Mouse (Mus musculus): ENCODE measurements at regions not wholly inside any gene's neighbourhood (a gene's known extent, or its start where the extent isn't known, plus 50 kb on each side); places are given as distances from the start of the nearest gene placed in this dataset.
A peak's percentile ranks its signal among the peaks of the same experiment; 100 is the strongest.

DNA sequence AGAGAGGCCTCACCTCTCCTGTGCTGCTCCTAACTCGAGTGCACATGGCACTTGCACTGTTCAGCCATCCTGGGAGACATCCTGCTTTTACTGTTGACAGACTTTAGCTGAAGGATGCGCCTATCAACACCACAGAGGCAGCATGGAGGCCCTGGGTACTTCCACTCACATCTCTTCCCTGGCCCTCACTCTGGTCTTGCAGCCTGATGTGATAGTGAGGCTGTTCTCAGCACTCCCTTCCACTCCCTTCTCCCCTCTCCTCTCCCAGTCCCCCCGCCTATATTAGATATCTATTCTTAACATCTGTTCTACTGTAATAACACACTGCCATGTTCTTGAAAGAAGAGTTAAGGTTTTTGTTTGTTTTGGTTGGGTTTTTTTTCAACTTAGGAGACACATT is 50.2 kb upstream of the Bod1 start:
- no peak for DNase-seq

DNA sequence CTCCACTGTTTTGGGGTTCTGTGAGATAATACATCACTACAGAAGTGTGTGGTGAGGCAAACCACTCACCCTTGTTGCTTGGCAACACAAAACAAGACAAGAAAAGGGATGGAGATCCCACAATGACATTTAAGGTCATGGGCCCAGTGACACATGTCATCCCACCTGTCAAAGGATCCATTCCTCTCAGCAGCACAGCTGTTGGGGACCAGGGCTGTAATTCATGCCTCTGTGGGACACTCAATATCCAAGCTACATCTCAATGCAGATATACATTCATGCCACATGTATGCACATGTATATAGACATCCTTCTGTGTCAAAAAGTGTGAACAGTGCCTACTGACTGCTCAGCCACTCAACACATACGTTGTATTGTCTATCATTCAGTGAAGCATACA is 52.8 kb upstream of the Bod1 start:
- DNase-seq: no peak

DNA sequence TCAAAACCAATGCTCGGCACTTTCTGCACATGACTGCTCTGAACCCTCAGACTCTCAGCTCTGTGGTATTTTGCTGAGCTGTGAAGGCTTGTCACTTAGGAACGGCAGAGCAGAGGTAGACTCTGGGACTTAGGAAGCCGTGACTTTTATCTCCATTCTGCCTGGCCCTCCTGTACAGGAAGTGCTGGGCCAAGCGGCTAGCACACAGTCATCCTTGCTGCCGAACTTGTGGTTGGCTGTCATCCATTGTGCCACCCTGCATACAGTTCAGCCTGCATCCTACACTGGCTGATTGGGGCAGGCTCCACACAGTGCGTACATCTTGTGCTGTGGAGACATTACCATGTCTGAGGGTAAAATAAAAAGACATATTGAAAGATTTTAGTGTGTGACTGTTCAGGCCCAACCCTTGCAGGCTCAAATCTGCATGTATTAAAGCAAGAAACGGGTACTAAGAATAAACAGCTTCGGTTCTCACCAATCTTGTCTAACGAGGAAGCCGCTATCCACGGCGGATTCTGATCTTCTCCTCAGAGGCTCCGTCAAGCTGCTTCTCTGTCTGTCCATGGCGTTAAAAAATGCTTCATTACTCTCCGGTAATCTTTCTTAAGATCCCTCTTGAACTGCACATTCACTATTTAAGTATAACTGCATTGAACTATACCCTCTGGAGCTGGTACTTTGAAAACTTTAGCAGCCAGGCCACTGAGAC is 54.4 kb upstream of the Bod1 start:
- DNase-seq: no peak

- DNase-seq: peak in 1 of 2 experiments; percentile 66
Measured at GRCm38 (mm10) chr11:31727289-31727688, 55.6 kb upstream of the Bod1 start.

GRCm38 (mm10) chr11:31729728-31730127 is 58.0 kb upstream of the Bod1 start:
- DNase-seq: no peak

GRCm38 (mm10) chr11:31730181-31730580 is 58.5 kb upstream of the Bod1 start:
- peak in 1 of 2 experiments; percentile 50 for DNase-seq

GRCm38 (mm10) chr11:31730680-31731079 is 59.0 kb upstream of the Bod1 start:
- DNase-seq: no peak

DNA sequence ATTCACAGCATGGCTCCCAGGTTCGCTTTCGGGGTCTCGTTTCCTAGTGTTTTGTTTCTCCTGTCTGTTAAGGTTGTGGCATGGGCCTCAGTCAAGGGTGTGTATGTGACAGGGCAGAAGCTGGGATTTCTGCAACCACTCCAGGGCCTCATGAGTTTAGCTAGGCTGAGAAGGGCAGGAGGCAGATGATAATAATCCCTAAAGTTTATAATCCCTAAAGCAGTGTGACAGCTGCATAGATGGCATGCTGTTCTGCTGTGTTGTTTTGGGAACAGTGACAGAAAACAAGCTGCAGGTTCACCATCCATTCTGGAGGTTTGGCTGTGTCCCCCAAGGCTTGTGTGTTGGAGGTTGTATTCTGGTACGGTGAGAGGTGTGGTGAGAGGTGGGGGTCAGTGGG is 59.8 kb upstream of the Bod1 start:
- DNase-seq: no peak

- DNase-seq: no peak
Measured at GRCm38 (mm10) chr11:31732342-31732741, 60.7 kb upstream of the Bod1 start.

DNA sequence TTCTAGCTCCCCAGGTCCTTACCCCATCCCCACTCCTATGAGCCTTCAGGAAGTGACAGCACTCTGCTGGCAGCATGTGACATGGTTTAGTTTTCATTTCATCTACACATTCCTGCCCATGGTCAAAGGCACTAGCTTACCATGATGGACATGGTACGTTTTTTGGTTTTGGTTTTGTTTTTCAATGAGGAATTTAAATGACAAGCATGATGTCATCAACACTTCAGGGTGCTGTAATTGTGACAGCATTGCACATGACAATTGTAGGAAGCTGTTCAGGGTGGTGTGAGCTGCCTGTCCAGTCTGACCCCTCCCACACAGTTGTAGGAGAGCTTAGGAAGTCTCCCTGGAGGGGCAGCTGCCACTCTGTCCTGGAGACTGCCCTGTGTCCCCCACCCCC is 61.3 kb upstream of the Bod1 start:
- DNase-seq: peak in 1 of 2 experiments; percentile 32

GRCm38 (mm10) chr11:31734091-31734490 is 62.4 kb upstream of the Bod1 start:
- DNase-seq: no peak

DNA sequence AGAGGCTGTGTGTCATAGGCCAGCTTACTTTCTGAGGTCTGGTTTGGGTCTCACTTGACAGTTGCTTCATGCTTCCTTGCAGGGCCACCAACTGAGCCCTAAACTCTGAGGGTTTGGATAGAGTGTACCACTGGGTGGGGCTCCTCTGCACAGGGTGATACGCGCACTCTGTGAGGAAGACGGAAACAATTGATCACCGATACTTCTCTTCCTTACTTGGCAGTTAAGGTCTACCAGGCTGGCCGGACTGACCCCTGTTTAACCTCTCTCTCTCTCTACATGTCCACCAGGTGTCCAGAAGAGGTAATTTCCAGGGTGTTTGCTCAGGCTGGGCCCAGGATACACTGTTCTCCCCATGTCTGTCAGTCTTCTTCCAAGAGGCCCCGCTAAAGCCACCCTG is 63.6 kb upstream of the Bod1 start:
- DNase-seq: no peak

- peak; percentile 63 to 71 for DNase-seq
Measured at GRCm38 (mm10) chr11:31736086-31736485, 64.4 kb upstream of the Bod1 start.

DNA sequence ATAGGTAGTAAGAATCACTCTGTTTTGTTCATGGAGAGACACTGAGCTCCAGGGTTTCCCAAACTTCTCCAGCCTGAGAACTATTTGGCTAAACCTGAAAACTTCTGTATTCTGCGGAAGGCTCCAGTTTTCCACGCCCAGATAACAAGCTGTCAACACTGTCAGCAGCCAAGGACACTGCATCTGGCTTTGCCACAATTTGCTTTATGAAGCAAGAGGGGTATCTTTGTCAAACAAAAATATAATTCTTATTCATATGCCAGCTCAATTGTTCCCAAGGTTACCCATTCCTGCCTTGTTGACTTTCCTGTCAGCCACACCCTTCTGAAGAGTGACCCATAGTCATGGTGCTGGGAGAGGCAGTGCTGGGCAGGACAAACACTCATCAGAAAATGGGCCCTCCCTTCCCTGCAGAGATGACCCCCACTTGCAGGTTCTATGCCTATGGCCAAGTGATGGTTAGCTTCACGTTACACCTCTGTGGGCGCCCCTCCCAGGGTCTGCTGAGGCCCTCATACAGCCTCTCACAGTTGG is 64.9 kb upstream of the Bod1 start:
- peak in 1 of 2 experiments; percentile 47 for DNase-seq

DNA sequence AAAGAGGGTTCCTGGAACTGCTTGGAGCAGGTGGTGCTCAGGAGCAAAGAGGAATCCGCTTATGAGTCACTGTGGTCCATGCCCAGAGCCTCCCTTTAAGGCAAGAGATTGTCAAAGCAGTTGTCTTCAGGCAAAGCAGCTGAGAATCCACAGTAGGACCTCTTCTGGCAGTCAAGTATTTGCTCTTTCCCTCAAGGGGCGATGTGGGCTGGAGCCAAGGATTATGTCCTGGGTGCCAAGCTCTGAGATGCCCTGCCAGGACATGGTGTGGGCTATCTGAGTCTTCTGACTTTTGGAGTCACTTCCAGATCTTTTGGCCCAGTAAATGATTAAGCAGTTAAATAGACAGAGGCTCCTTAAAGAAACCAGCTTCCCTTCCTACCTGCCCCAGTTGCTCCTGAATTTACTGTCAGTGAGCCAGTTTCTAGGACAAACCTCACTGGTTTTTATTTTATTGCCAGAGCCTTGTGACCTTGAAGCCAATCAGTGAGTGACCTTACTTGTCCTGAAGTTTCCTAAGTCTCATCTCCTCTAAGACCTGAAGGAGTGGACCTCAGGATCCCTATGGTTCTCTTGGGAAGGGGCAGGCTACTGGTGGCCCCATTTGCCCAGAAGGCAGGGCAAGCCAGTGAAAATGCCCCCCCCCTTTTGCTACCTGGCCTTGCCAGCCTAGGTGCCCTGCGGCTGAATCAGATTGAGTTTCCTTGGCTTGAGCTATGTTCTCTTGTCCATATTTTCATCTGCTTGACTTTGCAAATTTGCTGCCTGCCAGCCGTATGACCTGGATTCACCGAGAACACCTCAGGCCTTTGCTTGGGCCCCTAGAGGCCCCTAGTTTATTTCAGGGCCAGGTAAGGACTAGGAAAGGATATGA is 66.7 kb upstream of the Bod1 start:
- DNase-seq: no peak

DNA sequence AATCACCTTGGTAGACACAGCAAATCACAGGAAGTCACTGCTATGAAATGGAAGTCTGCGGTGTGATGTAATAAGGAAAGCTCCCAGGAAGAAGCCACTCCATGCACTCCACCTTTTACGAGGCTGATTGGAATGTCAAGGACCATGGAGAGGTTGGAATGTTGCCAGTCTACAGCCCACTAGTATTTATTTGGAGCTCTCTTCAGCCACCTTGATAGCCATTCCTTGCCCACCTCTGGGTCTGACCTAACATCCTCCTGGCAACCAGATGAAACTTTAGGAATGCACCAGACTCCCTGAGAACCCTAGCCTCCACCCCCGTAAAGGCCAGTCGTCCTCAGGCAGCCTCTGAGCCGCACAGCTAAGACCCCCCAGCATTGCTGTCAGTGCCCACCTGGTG is 68.7 kb upstream of the Bod1 start:
- DNase-seq: no peak

DNA sequence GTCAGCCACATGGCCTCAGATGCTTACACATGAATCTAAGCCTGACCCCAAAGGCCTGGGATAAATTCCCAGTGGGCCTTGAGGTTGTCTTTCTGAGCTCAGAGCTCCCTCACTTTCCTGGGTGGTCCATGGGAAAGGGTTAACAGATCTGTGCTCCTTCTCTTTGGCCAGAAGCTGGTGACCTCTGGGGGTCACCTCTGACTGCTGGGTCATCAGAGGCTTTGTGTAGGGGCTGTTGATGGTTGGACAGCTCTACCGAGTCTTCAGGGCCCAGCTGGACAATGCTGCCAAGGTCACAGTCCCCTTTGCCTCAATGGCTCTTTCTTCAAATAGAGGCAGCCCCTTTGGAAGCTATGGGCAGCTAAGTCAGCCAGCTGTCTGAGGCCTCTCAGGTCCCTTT is 70.5 kb upstream of the Bod1 start:
- no peak for DNase-seq

- DNase-seq: no peak
Measured at GRCm38 (mm10) chr11:31744076-31744785, 72.5 kb upstream of the Bod1 start.

DNA sequence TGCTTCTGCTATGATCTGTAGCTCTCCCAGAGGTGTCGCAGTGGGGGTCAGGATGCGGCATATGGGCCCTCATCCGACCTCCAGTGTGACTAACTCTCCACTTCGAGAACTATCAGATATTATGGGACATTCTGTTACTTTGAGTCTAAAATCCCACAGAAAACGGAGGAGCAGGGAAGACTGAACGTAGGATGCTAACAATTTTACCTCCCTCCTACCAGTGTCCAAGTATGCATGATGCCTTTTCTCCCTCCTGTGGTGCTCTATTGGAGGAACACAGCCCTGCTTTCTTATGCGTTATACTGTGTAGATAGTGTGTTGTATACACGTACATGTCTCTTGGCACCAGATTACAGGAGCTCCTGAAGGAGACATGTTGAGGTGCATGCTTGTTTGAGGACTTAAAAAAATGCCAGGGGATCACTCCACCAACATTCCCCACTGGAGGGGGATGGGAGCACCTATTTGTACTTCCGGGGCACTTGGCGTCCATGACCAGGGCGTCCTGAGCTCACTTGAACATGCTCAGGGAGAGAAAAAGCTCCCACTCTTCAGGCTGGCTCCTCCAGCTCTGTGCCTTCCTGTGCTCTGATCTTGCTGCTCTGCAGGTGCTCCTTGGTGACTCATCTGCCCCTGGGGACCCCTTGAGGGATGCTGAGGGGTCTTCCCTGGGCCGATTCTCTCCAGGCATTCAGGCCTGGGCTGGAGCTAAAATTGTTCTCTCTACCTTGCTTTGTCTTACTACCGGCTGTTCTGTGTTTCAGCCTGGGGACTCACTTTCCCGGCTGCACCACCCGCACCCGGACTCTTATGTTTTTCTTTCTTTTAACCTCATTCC is 73.6 kb upstream of the Bod1 start:
- no peak for DNase-seq

- no peak for DNase-seq
Measured at GRCm38 (mm10) chr11:31745866-31746248, 74.2 kb upstream of the Bod1 start.

DNA sequence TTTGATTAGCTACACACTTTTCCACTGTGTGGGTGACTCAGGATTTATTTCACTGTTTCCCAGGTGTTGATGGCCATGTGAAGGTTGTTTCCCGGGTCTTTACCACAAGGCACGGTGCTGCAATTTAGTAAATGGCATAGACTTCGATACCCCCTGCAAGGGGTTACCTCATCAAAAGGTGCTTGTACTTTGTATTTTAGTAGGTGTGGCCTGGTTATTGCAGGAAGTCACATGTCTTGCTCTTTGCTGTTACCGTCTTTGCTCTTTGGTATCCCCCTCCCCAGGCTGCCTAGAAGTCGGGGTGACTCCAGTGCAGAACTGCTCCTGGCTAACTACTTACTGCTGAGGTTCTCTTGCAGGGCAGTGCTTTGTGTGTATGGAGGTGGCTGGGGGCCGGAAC is 74.8 kb upstream of the Bod1 start:
- no peak for DNase-seq

DNA sequence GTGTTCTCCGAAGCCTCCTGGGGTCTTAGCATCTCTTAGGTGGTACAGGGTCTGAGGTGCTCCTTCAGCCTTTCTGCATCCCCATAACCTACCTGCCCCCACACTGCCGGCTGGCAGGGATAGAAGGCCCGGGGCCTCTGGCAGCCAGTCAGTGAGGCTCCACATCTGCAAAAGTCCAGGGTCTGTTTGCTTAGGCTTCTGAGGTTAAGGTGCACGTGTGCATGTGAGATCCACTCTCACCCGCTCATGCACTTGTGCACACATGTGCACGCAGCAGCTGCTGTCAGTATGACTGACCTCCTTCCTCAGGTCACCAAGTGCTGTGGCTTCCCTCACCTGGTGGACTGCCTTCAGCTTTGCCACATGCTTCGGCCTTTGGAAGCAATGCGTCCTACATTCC is 75.3 kb upstream of the Bod1 start:
- DNase-seq: no peak
